Mouse (Mus musculus) C2C12 (cell line): ENCODE measurements around the gene Cfap46.
"Not testable (repeated sequence)": the region's sequence is repeated elsewhere in the genome, so short reads cannot be mapped to it uniquely, and the experiment has no call there.

ENCODE experiments used
- CTCF ChIP-seq: IDR thresholded peaks from one replicate; pipeline ENCODE4 v1.5.1; 2011; ENCODE audit not compliant: control insufficient read depth, insufficient read depth, insufficient read length
- FOSL1 ChIP-seq: IDR thresholded peaks from one replicate; pipeline ENCODE4 v1.8.0; 2011; ENCODE audit warnings: mild to moderate bottlenecking, low read length; ENCODE audit not compliant: poor library complexity, insufficient read depth, severe bottlenecking
- MAX ChIP-seq: IDR thresholded peaks from one replicate; pipeline ENCODE4 v1.6.1; 2011; ENCODE audit warnings: mild to moderate bottlenecking, control low read depth
- MYOG ChIP-seq: IDR thresholded peaks from one replicate; pipeline ENCODE4 v1.6.1; 2011; ENCODE audit not compliant: control insufficient read depth, insufficient read length; ENCODE audit errors: extremely low read depth
- USF1 ChIP-seq: IDR thresholded peaks from one replicate; pipeline ENCODE4 v1.6.1; 2011; ENCODE audit warnings: low read depth, mild to moderate bottlenecking, control low read depth, moderate library complexity

DNA sequence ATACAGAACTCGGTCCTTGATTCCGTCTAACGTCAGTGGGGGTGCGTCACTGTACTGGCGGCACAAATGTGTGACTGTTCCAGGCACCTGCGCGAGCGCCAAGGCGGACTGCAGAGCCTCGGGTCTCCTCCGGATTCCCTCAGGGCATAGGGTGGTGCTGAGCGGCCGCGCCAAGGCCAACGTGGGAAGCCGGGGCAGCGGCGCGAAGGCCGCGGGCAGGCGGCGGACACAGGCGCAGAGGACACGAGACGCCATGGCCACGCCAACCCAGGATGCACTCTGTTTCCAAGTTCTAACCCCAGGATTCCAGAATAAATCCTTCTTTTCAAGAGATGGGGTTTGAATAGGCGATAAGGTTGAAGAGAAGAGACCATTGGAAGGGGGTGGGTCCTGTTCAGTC is 23.7 kb downstream of the Cfap46 start:
- not testable (repeated sequence) for TF ChIP-seq CTCF, MAX, USF1, MYOG, FOSL1
